Mouse (Mus musculus) neural tube, embryonic 14.5 days (tissue): ENCODE measurements around the gene Prss45. TPM values are rescaled to one million over a fixed set of nuclear protein-coding genes. Genes with fewer than 3 reads are reported as not detected.

Experiments
- ATAC-seq: fragments of 200-750 bp; cut with Nextera tagmentation; 2 replicates; pipeline ENCODE4 v1.8.0; 2017; ENCODE audit warnings: low read depth, mild to moderate bottlenecking, moderate TSS enrichment, moderate library complexity
- H3K27ac ChIP-seq: fragments of 300-500 bp; sonication (generic); 2 replicates; pipeline ENCODE4 v1.5.1; 2014; ENCODE audit warnings: low read depth, mild to moderate bottlenecking, control low read depth, low read length, moderate library complexity, mixed read lengths
- H3K27me3 ChIP-seq: fragments of 300-500 bp; sonication (generic); 2 replicates; pipeline ENCODE4 v1.6.1; 2014; ENCODE audit warnings: low read length; ENCODE audit not compliant: control insufficient read depth, insufficient read depth
- H3K36me3 ChIP-seq: fragments of 300-500 bp; sonication (generic); 2 replicates; pipeline ENCODE4 v1.6.1; 2014; ENCODE audit warnings: low read length, mixed read lengths; ENCODE audit not compliant: control insufficient read depth, insufficient read depth
- H3K4me1 ChIP-seq: fragments of 300-500 bp; sonication (generic); 2 replicates; pipeline ENCODE4 v1.6.1; 2014; ENCODE audit warnings: low read length; ENCODE audit not compliant: control insufficient read depth, insufficient read depth
- H3K4me2 ChIP-seq: fragments of 300-500 bp; sonication (generic); 2 replicates; pipeline ENCODE4 v1.6.1; 2014; ENCODE audit warnings: mild to moderate bottlenecking, low read depth, low read length, control low read depth
- H3K4me3 ChIP-seq: fragments of 300-500 bp; sonication (generic); 2 replicates; pipeline ENCODE4 v1.5.1; 2014; ENCODE audit warnings: low read depth, low read length, control low read depth, mixed read lengths
- H3K9ac ChIP-seq: fragments of 300-500 bp; sonication (generic); replicated peaks from 2 replicates; pipeline ENCODE4 v1.6.1; 2014; ENCODE audit warnings: low read depth, mild to moderate bottlenecking, control low read depth, low read length, mixed read lengths
- H3K9me3 ChIP-seq: fragments of 300-500 bp; sonication (generic); 2 replicates; pipeline ENCODE4 v1.6.1; 2016; ENCODE audit warnings: low read length; ENCODE audit not compliant: control insufficient read depth
- WGBS: fragments of 180-500 bp; shearing (Covaris S2); extraction: QIAGEN DNeasy Blood & Tissue Kit; methylation state at CpG from one replicate; pipeline ENCODE4 v1.1.7; 2014; 5-methylcytosine and 5-hydroxymethylcytosine counted together
- polyA plus RNA-seq: library from polyadenylated mRNA; unstranded; fragments of >200 nt; fragmentation: Nextera tagmentation; extraction: Ambion mirVana; gene quantifications from 2 replicates; pipeline ENCODE4 v1.2.1, GENCODE M21; 2014

The Prss45 gene
- polyA plus RNA-seq, 1 experiment from 2014 or later, result not detected

GRCm38 (mm10) chr9:110844206-110844605, 9.8 kb downstream of the Prss45 start, which contains the start of gene Prss46:
Gene Prss46, plus strand, starts transcription at chr9:110844506.
- H3K9me3 ChIP-seq, result no peaks in the 10 kb centered on the region

GRCm38 (mm10) chr9:110849162-110849561, 14.8 kb downstream of the Prss45 start:
- WGBS, result 83% methylated on average over 7 of the region's 7 CpGs
- no peak for ATAC-seq
- no peaks in the 10 kb centered on the region for H3K4me1 ChIP-seq
- H3K27ac ChIP-seq, result no peak overlapping the region
- no peaks in the 10 kb centered on the region for H3K27me3 ChIP-seq
- no peaks in the 10 kb centered on the region for H3K36me3 ChIP-seq
- H3K4me3 ChIP-seq, result no peak overlapping the region
- H3K9me3 ChIP-seq, result no peaks in the 10 kb centered on the region
- no peak overlapping the region for H3K4me2 ChIP-seq
- no peak overlapping the region for H3K9ac ChIP-seq

More at GRCm38 (mm10) chr9:110844206-110844605, 9.8 kb downstream of the Prss45 start, which contains the start of gene Prss46:
- no peak within 1 kb of the TSS for H3K9ac ChIP-seq
- no peaks in the 10 kb centered on the region for H3K27me3 ChIP-seq
- no peak for ATAC-seq
- 89% methylated on average over 10 of the region's 10 CpGs for WGBS
- no peak within 1 kb of the TSS for H3K4me3 ChIP-seq
- H3K4me2 ChIP-seq, result no peak within 1 kb of the TSS
- H3K4me1 ChIP-seq, result no peaks in the 10 kb centered on the region
- H3K27ac ChIP-seq, result no peak within 1 kb of the TSS
- H3K36me3 ChIP-seq, result no peaks in the 10 kb centered on the region

GRCm38 (mm10) chr9:110855903-110856302, 21.5 kb downstream of the Prss45 start:
- Histone ChIP-seq H3K27ac (no peak overlapping the region), H3K36me3 (no peaks in the 10 kb centered on the region), H3K9me3 (no peaks in the 10 kb centered on the region), H3K9ac (no peak overlapping the region), H3K4me1 (no peaks in the 10 kb centered on the region), H3K4me2 (no peak overlapping the region), H3K27me3 (no peaks in the 10 kb centered on the region; the same call in 1 of the 2 replicates), H3K4me3 (no peak overlapping the region)
- WGBS, result 74% methylated on average over 7 of the region's 7 CpGs
- ATAC-seq, result no peak

GRCm38 (mm10) chr9:110856920-110857319, 22.5 kb downstream of the Prss45 start:
- H3K36me3 ChIP-seq, result no peaks in the 10 kb centered on the region
- no peaks in the 10 kb centered on the region; the same call in 1 of the 2 replicates for H3K27me3 ChIP-seq
- no peaks in the 10 kb centered on the region for H3K9me3 ChIP-seq
- no peak overlapping the region for H3K9ac ChIP-seq
- H3K4me1 ChIP-seq, result no peaks in the 10 kb centered on the region
- no peak for ATAC-seq
- no peak overlapping the region for H3K4me2 ChIP-seq
- H3K4me3 ChIP-seq, result no peak overlapping the region
- 75% methylated on average over 4 of the region's 4 CpGs for WGBS
- H3K27ac ChIP-seq, result no peak overlapping the region

- Histone ChIP-seq H3K27me3 (no peaks in the 10 kb centered on the region; the same call in 1 of the 2 replicates), H3K27ac (no peak within 1 kb of the TSS), H3K4me1 (no peaks in the 10 kb centered on the region), H3K9ac (no peak within 1 kb of the TSS), H3K9me3 (no peaks in the 10 kb centered on the region), H3K36me3 (no peaks in the 10 kb centered on the region), H3K4me3 (peak within 1 kb of the TSS; percentile 16), H3K4me2 (peak within 1 kb of the TSS; percentile 42)
- WGBS, result 12% methylated on average over 47 of the region's 50 CpGs
- ATAC-seq, result no peak
Observed at GRCm38 (mm10) chr9:110857781-110858472, 23.5 kb downstream of the Prss45 start, which contains the start of gene Prss50. Gene Prss50, plus strand, starts transcription at chr9:110857967.

GRCm38 (mm10) chr9:110858523-110858922, 24.1 kb downstream of the Prss45 start:
- no peak for ATAC-seq
- no peaks in the 10 kb centered on the region for H3K9me3 ChIP-seq

GRCm38 (mm10) chr9:110858967-110859596, 24.7 kb downstream of the Prss45 start:
- Histone ChIP-seq H3K27ac (no peak overlapping the region), H3K9me3 (no peaks in the 10 kb centered on the region), H3K36me3 (no peaks in the 10 kb centered on the region), H3K4me1 (no peaks in the 10 kb centered on the region), H3K4me2 (no peak overlapping the region), H3K9ac (no peak overlapping the region), H3K4me3 (no peak overlapping the region), H3K27me3 (no peaks in the 10 kb centered on the region; the same call in 1 of the 2 replicates)
- no peak for ATAC-seq
- 82% methylated on average over 5 of the region's 5 CpGs for WGBS

More at GRCm38 (mm10) chr9:110858523-110858922, 24.1 kb downstream of the Prss45 start:
- no peak overlapping the region for H3K27ac ChIP-seq
- H3K4me3 ChIP-seq, result no peak overlapping the region
- H3K4me2 ChIP-seq, result no peak overlapping the region
- WGBS, result 54% methylated on average over 5 of the region's 5 CpGs
- no peaks in the 10 kb centered on the region; the same call in 1 of the 2 replicates for H3K27me3 ChIP-seq
- H3K9ac ChIP-seq, result no peak overlapping the region
- no peaks in the 10 kb centered on the region for H3K4me1 ChIP-seq
- H3K36me3 ChIP-seq, result no peaks in the 10 kb centered on the region

- Histone ChIP-seq H3K36me3 (no peaks in the 10 kb centered on the region), H3K9me3 (no peaks in the 10 kb centered on the region), H3K4me1 (peaks cover 11% of the 10 kb centered on the region; the same call in 1 of the 2 replicates), H3K27ac (no peak overlapping the region), H3K4me3 (no peak overlapping the region), H3K9ac (no peak overlapping the region), H3K27me3 (0 out of 2 replicates have a peak, but pooled peaks cover 7% of the 10 kb centered on the region), H3K4me2 (no peak overlapping the region)
- ATAC-seq, result no peak
- WGBS, result 18% methylated on average over 7 of the region's 7 CpGs
Observed at GRCm38 (mm10) chr9:110871030-110871429, 36.6 kb downstream of the Prss45 start.
